ENCODE assay signal across 35 mouse cellular contexts in genomic region chr19:26869591-26869990, GRCm38 (mm10). TPM values are rescaled to one million over a fixed set of nuclear protein-coding genes. Genes with fewer than 3 reads are reported as not detected.
A peak's percentile ranks its signal among the peaks of the same experiment; 100 is the strongest.
DNase-seq lines count a peak whose midpoint lies in the region; ATAC-seq lines count a peak whose summit lies in the region.
"Had no signal": no experiment of that assay in that cellular context is flagged by ENCODE, and none has a peak within 500 bp of the region (broad histone marks: within the 10 kb centered on the region; RNA-seq: fewer than 3 reads in every experiment).

No protein-coding gene starts in this region.

- H3K9me3 ChIP-seq in lung, embryonic 16.5 days (ENCODE audit: control insufficient read depth, low read length), result no peaks in the 10 kb centered on the region
- H3K9me3 ChIP-seq in embryonic facial prominence, embryonic 10.5 days, result no peaks in the 10 kb centered on the region
- H3K9me3 ChIP-seq in limb, embryonic 10.5 days (replicated peaks), result no peaks in the 10 kb centered on the region
- H3K9me3 ChIP-seq: embryonic facial prominence, embryonic 13.5 days; heart, embryonic 10.5 days; limb, embryonic 15.5 days; liver, embryonic 13.5 days; megakaryocyte, embryonic 14.5 days had no signal

- ATAC-seq in lung, embryonic 16.5 days (ENCODE audit: low read depth), result no peak
- ATAC-seq in megakaryocyte, adult 5-6 weeks (ENCODE audit: poor library complexity, severe bottlenecking), result no peak
- ATAC-seq: hindbrain, embryonic 16.5 days; midbrain, embryonic 16.5 days had no signal

- no peak overlapping the region for H3K9ac ChIP-seq in lung, embryonic 16.5 days (ENCODE audit: low read length)
- H3K9ac ChIP-seq: embryonic facial prominence, embryonic 13.5 days; limb, embryonic 15.5 days; liver, embryonic 13.5 days had no signal

- no peaks in the 10 kb centered on the region for H3K36me3 ChIP-seq in lung, embryonic 16.5 days (ENCODE audit: control insufficient read depth, insufficient read depth, low read length)
- no peaks in the 10 kb centered on the region for H3K36me3 ChIP-seq in embryonic facial prominence, embryonic 10.5 days (replicated peaks)
- no peaks in the 10 kb centered on the region for H3K36me3 ChIP-seq in limb, embryonic 10.5 days
- H3K36me3 ChIP-seq: embryonic facial prominence, embryonic 13.5 days; heart, embryonic 10.5 days; limb, embryonic 15.5 days; liver, embryonic 13.5 days had no signal

- WGBS in lung, embryonic 16.5 days, result 40% methylated on average over 3 of the region's 3 CpGs
- 56% methylated on average over 3 of the region's 3 CpGs for WGBS in embryonic facial prominence, embryonic 10.5 days
- WGBS in limb, embryonic 10.5 days, result 51% methylated on average over 3 of the region's 3 CpGs

- peaks cover 29% of the 10 kb centered on the region for H3K4me1 ChIP-seq in lung, embryonic 16.5 days (replicated peaks; ENCODE audit: control insufficient read depth, insufficient read depth, low read length)
- H3K4me1 ChIP-seq in embryonic facial prominence, embryonic 10.5 days, result peaks cover 31% of the 10 kb centered on the region
- H3K4me1 ChIP-seq in limb, embryonic 10.5 days, result peaks cover 36% of the 10 kb centered on the region
- H3K4me1 ChIP-seq: liver, embryonic 13.5 days had no signal

- H3K27me3 ChIP-seq in lung, embryonic 16.5 days (ENCODE audit: control insufficient read depth, insufficient read depth, low read depth, low read length), result no peaks in the 10 kb centered on the region
- no peaks in the 10 kb centered on the region for H3K27me3 ChIP-seq in embryonic facial prominence, embryonic 10.5 days (replicated peaks; ENCODE audit: low read depth, poor library complexity, severe bottlenecking)
- H3K27me3 ChIP-seq in limb, embryonic 10.5 days (ENCODE audit: low read depth, poor library complexity, severe bottlenecking), result no peaks in the 10 kb centered on the region
- H3K27me3 ChIP-seq: embryonic facial prominence, embryonic 13.5 days; limb, embryonic 15.5 days; liver, embryonic 13.5 days had no signal

- H3K4me3 ChIP-seq in lung, embryonic 16.5 days (ENCODE audit: low read length), result no peak overlapping the region
- no peak overlapping the region for H3K4me3 ChIP-seq in embryonic facial prominence, embryonic 10.5 days
- no peak overlapping the region for H3K4me3 ChIP-seq in limb, embryonic 10.5 days
- H3K4me3 ChIP-seq: embryonic facial prominence, embryonic 13.5 days; heart, embryonic 10.5 days; limb, embryonic 15.5 days; liver, embryonic 13.5 days; megakaryocyte, embryonic 14.5 days had no signal

- peak overlapping the region; percentile 47; the same call in 1 of the 2 replicates for H3K27ac ChIP-seq in lung, embryonic 16.5 days (ENCODE audit: low read length)
- H3K27ac ChIP-seq in embryonic facial prominence, embryonic 10.5 days (replicated peaks), result 0 out of 2 replicates have a peak overlapping the region, but pooled peaks have one; percentile 14
- H3K27ac ChIP-seq in limb, embryonic 10.5 days, result peak overlapping the region; percentile 62; the same call in 1 of the 2 replicates
- H3K27ac ChIP-seq: embryonic facial prominence, embryonic 13.5 days; heart, embryonic 10.5 days; kidney, postnatal 0 days; limb, embryonic 15.5 days; liver, embryonic 13.5 days had no signal

- no peak overlapping the region for H3K4me2 ChIP-seq in lung, embryonic 16.5 days (ENCODE audit: low read depth, low read length)
- H3K4me2 ChIP-seq: embryonic facial prominence, embryonic 13.5 days; limb, embryonic 15.5 days; liver, embryonic 13.5 days had no signal

- DNase-seq in heart, adult 11 months, result peak; percentile 60
- no peak for DNase-seq in heart, adult 9 months (ENCODE audit: low spot score in 2 of 2)
- DNase-seq in lung, postnatal 10 days, result no peak
- DNase-seq in embryonic facial prominence, embryonic 10.5 days (ENCODE audit: low spot score), result no peak
- DNase-seq in limb, embryonic 10.5 days (ENCODE audit: low spot score), result no peak
- DNase-seq: adrenal gland, postnatal 25 days; B cell, adult 2 months; cerebellum, adult 11-12 months; cerebellum, adult 9-11 months; gastrocnemius, postnatal 10 days; heart, postnatal 36 days; kidney, adult 18-20 months; kidney, postnatal 4 days; left cerebral cortex, postnatal 4 days; liver, embryonic 13.5 days; lung, adult 18-20 months; lung, postnatal 36 days; thymus, adult 2 months; thymus, postnatal 4 days had no signal

RNA-seq across cellular contexts. Expression of gene Gm815, which starts 16.1 kb away (rescaled TPM):
- 0.34 and 0.82 TPM in 2 replicates for polyA plus RNA-seq in lung, embryonic 16.5 days (2015; fragmentation: Nextera tagmentation; extraction: Ambion mirVana)
- not detected in 2 replicates for polyA plus RNA-seq in embryonic facial prominence, embryonic 10.5 days (2016; fragmentation: Nextera tagmentation; extraction: Ambion mirVana)
- not detected in 2 replicates for polyA plus RNA-seq in limb, embryonic 10.5 days (2016; fragmentation: Nextera tagmentation; extraction: Ambion mirVana)
- not detected in 2 replicates for total RNA-seq in megakaryocyte, adult 5-6 weeks (2015)
- not detected in 2 replicates for total RNA-seq in megakaryocyte, adult 5-6 weeks (2017)
- total RNA-seq: adrenal gland, adult 18-20 months; adrenal gland, postnatal 25 days; gastrocnemius, postnatal 10 days; heart, postnatal 36 days; layer of hippocampus, adult 8-10 months; layer of hippocampus, postnatal 25 days; left cerebral cortex, adult 8-10 months; left cerebral cortex, postnatal 4 days had no signal
- polyA plus RNA-seq: embryonic facial prominence, embryonic 13.5 days; gonadal fat pad, adult 2 months; heart, embryonic 10.5 days; heart, embryonic 16.5 days; hindbrain, embryonic 16.5 days; intestine, embryonic 14.5 days; limb, embryonic 15.5 days; liver, embryonic 13.5 days; midbrain, embryonic 16.5 days; thymus, adult 2 months had no signal
